Mouse (Mus musculus) neural tube, embryonic 13.5 days (tissue): ENCODE measurements around the gene Espnl. TPM values are rescaled to one million over a fixed set of nuclear protein-coding genes. Genes with fewer than 3 reads are reported as not detected.
A peak's percentile ranks its signal among the peaks of the same experiment; 100 is the strongest.

Source experiments
- ATAC-seq: fragments of 200-750 bp; cut with Nextera tagmentation; 2 replicates; pipeline ENCODE4 v1.8.0; 2017; ENCODE audit warnings: low read depth, mild to moderate bottlenecking, moderate TSS enrichment, moderate library complexity
- H3K27ac ChIP-seq: fragments of 300-500 bp; sonication (generic); replicated peaks from 2 replicates; pipeline ENCODE4 v1.5.1; 2015; ENCODE audit warnings: moderate library complexity, mild to moderate bottlenecking, inconsistent platforms
- H3K27me3 ChIP-seq: fragments of 300-500 bp; sonication (generic); 2 replicates; pipeline ENCODE4 v1.6.1; 2015; ENCODE audit warnings: mild to moderate bottlenecking, inconsistent platforms
- H3K36me3 ChIP-seq: fragments of 300-500 bp; sonication (generic); 2 replicates; pipeline ENCODE4 v1.6.1; 2015; ENCODE audit warnings: mild to moderate bottlenecking, inconsistent platforms
- H3K4me1 ChIP-seq: fragments of 300-500 bp; sonication (generic); replicated peaks from 2 replicates; pipeline ENCODE4 v1.6.1; 2015; ENCODE audit warnings: inconsistent platforms
- H3K4me2 ChIP-seq: fragments of 300-500 bp; sonication (generic); 2 replicates; pipeline ENCODE4 v1.6.1; 2015; ENCODE audit warnings: inconsistent platforms, mild to moderate bottlenecking, moderate library complexity
- H3K4me3 ChIP-seq: fragments of 300-500 bp; sonication (generic); 2 replicates; pipeline ENCODE4 v1.5.1; 2015; ENCODE audit warnings: mild to moderate bottlenecking, inconsistent platforms
- H3K9ac ChIP-seq: fragments of 300-500 bp; sonication (generic); 2 replicates; pipeline ENCODE4 v1.6.1; 2015; ENCODE audit warnings: moderate library complexity, mild to moderate bottlenecking, inconsistent platforms
- H3K9me3 ChIP-seq: fragments of 300-500 bp; sonication (generic); 2 replicates; pipeline ENCODE4 v1.6.1; 2016; ENCODE audit warnings: inconsistent platforms
- WGBS: fragments of 180-500 bp; shearing (Covaris S2); methylation state at CpG from one replicate; pipeline ENCODE4 v1.1.7; 2015; 5-methylcytosine and 5-hydroxymethylcytosine counted together
- polyA plus RNA-seq: library from polyadenylated mRNA; unstranded; fragments of >200 nt; fragmentation: Nextera tagmentation; extraction: Ambion mirVana; gene quantifications from 2 replicates; pipeline ENCODE4 v1.2.1, GENCODE M21; 2015

Gene Espnl
- polyA plus RNA-seq, 1 experiment from 2014 or later, result 0.24 TPM

DNA sequence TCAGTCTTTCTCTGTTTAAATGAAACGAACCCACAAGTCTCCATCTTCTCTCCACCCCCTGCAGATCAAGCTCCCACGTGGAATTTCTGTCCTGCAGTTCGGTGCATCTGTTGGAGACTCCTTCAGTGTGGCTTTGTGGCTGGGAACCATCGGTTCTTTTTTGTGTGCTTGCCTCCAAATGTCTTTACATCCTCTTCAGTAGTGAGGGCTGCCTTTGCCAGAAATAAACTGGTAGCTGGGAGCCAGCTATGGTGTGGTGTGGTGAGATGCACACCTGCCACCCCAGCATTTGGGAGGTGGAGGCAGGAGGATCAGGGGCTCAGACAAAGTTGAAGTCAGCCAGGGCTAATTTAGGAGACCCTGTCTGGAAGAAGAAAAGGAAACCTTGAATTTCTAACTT, 10.2 kb downstream of the Espnl start:
- Histone ChIP-seq H3K4me2 (no peak overlapping the region), H3K4me3 (no peak overlapping the region), H3K27me3 (no peaks in the 10 kb centered on the region), H3K4me1 (no peaks in the 10 kb centered on the region; the same call in 1 of the 2 replicates), H3K27ac (no peak overlapping the region; the same call in 1 of the 2 replicates), H3K9ac (no peak overlapping the region), H3K36me3 (no peaks in the 10 kb centered on the region), H3K9me3 (no peaks in the 10 kb centered on the region)
- 63% methylated on average over 4 of the region's 4 CpGs for WGBS
- ATAC-seq, result no peak

DNA sequence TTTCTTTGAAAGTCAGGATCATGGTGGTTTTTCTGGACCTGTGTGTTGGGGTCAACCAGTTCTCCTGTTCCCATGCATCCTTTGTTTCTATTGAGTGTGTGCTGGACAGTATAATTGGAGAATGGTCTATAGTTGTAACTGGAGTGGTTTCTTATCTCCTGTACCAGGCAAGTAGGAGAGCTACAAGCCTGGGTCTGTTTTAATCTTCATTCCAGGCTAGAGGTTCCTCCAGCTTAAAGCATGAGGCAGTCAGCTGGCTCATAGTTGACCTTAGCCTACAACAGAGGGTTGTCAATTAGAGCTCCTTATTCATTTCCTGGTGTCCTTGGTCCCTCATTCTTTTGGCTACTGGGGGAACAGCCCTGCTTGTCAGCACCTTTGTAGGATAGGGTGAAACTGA, 11.7 kb downstream of the Espnl start:
- Histone ChIP-seq H3K27ac (no peak overlapping the region), H3K36me3 (no peaks in the 10 kb centered on the region), H3K4me1 (no peaks in the 10 kb centered on the region; the same call in 1 of the 2 replicates), H3K9me3 (no peaks in the 10 kb centered on the region), H3K4me2 (no peak overlapping the region), H3K9ac (no peak overlapping the region), H3K4me3 (no peak overlapping the region), H3K27me3 (no peaks in the 10 kb centered on the region)
- no peak for ATAC-seq

DNA sequence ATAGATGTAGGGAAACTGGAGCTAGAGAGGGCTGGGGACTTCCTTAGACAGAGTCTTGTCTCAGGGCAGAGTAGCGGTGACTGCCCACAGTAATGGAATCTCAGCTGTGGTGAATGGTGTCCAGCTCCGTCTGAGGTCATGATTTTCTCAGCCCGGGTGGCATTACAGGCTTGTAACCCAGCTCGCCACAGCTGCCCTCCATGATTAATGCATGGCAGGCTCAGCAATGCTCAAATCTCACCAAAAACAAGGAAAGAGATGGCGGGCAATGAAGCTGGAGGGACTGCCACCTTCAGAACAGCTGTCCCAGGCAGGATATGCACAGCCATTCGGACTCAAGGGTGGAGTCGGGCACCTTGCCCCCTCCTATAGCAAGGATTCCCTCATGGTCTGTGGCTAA, 15.5 kb downstream of the Espnl start:
- ATAC-seq, result no peak
- Histone ChIP-seq H3K9me3 (no peaks in the 10 kb centered on the region), H3K4me1 (no peaks in the 10 kb centered on the region), H3K27ac (no peak overlapping the region), H3K27me3 (peaks cover 7% of the 10 kb centered on the region; the same call in 1 of the 2 replicates), H3K36me3 (no peaks in the 10 kb centered on the region), H3K4me2 (no peak overlapping the region), H3K4me3 (no peak overlapping the region), H3K9ac (no peak overlapping the region)
- WGBS, result 84% methylated on average over 7 of the region's 7 CpGs

DNA sequence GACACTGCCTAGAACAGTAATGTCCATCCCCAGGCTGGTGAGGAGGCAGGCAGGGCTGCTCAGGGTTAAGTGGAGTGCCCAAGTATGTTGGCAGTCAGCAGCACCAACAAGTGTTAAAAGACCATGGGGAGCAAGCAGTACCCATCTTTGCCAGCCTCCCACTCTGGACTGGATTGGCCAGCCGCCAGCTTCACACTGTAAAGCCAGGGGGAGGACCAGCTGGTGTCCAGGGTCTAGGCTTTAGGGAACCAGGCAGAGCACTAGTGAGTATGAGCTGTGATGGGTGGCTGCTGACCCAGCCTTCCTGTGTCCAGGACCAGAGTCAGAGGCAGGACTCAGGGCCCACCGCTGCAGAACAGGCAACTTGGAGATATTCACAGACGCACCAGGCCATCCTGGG, 22.1 kb downstream of the Espnl start:
- H3K27me3 ChIP-seq, result peaks cover 51% of the 10 kb centered on the region
- H3K4me2 ChIP-seq, result no peak overlapping the region
- 82% methylated on average over 3 of the region's 3 CpGs for WGBS

DNA sequence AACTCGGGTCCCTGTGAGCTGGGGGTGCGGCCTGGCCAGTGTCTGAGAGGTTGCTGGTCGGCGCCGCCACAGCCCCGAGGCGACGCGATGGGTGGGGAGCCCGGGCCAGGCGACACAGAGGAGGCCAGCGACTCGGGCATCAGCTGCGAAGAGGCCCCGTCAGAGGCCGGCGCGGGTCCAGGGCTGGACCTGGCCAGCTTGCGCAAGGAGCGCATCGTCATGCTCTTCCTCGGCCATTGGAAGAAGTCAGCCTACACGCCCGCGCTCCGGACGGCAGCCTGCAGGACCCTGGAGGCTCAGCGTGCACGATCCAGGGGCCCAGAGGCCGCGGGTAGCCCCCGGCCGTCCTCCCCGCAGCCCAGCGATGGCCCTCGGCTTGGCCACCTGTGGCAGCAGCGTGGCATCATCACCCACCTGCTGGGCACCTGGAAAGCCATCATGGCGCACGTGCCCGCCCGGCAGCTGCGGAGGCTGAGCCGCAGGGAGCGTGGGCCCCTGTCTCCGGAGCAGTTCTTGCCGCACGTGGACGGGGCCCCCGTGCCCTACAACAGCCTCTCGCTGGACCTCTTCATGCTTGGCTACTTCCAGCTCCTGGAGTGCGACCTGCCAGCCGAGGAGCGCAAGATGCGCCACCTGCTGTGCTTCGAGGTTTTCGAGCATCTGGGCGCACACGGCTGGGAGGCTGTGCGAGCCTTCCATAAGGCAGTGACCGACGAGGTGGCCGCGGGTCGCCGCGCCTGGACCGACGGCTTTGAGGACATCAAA, 23.2 kb downstream of the Espnl start:
- H3K4me2 ChIP-seq, result peak overlapping the region; percentile 55
- H3K9ac ChIP-seq, result no peak overlapping the region
- 2% methylated on average over 68 of the region's 68 CpGs for WGBS
- H3K4me3 ChIP-seq, result peak overlapping the region; percentile 32
- peak; percentile 38; the same call in 1 of the 2 replicates for ATAC-seq
- H3K4me1 ChIP-seq, result peaks cover 18% of the 10 kb centered on the region
- no peak overlapping the region for H3K27ac ChIP-seq
- no peaks in the 10 kb centered on the region for H3K36me3 ChIP-seq
- no peaks in the 10 kb centered on the region for H3K9me3 ChIP-seq
- H3K27me3 ChIP-seq, result peaks cover 51% of the 10 kb centered on the region

More for the DNA sequence above, 22.1 kb downstream of the Espnl start:
- Histone ChIP-seq H3K4me3 (no peak overlapping the region), H3K27ac (no peak overlapping the region), H3K36me3 (no peaks in the 10 kb centered on the region), H3K9ac (no peak overlapping the region), H3K9me3 (no peaks in the 10 kb centered on the region), H3K4me1 (peaks cover 18% of the 10 kb centered on the region)
- ATAC-seq, result no peak

DNA sequence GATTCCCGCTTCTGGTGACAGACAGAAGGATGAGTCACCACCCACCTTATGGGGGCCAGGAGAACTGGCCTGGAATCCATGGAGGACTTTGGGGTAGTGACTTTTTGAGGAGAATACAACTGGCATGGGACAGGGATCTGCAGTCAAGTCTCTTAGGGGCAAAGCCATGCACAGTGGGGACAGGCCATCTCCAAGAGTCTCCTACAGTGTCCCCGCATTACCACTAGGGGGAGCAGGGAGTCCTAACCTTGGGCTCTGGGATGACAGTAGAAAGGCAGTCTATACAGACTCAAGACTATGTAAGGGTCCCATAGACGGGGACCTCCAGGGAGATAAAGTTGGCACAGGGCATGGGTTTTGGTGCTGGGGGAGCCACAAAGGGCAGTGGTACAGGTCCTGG, 25.0 kb downstream of the Espnl start:
- 34% methylated on average over 3 of the region's 3 CpGs for WGBS
- Histone ChIP-seq H3K27ac (no peak overlapping the region), H3K9me3 (no peaks in the 10 kb centered on the region), H3K4me3 (no peak overlapping the region), H3K36me3 (no peaks in the 10 kb centered on the region), H3K4me2 (no peak overlapping the region), H3K27me3 (peaks cover 48% of the 10 kb centered on the region), H3K9ac (no peak overlapping the region), H3K4me1 (peaks cover 18% of the 10 kb centered on the region)
- peak; percentile 67 for ATAC-seq

DNA sequence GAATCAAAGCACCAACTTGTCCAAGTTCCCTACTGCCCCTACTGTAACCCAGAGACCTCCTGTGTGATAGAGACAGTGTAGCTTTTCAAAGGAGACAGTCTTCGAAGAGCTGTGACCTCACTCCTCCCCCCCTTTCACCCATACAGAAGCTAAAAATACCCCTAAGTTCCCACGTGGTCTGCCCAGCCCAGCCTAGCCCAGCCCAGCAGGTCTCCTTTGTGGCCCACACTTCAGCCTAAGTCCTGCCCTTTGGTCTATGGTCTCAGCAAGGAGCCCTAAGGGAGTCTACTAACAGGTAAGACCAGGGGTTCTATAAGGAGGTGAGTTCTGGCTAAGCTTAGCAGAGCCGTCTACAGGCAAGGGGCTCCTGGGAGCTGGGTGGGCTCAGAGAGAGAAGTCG, 29.0 kb downstream of the Espnl start, which contains the start of gene Klhl30:
TSS of gene Klhl30 (plus strand) at position 176 of the 400 bp plus-strand sequence.
- no peaks in the 10 kb centered on the region for H3K36me3 ChIP-seq
- no peak within 1 kb of the TSS for H3K4me2 ChIP-seq
- no peak within 1 kb of the TSS for H3K9ac ChIP-seq
- WGBS, result 65% methylated on average over 4 of the region's 4 CpGs
- H3K4me3 ChIP-seq, result no peak within 1 kb of the TSS
- H3K27ac ChIP-seq, result no peak within 1 kb of the TSS
- H3K27me3 ChIP-seq, result peaks cover 9% of the 10 kb centered on the region
- no peak for ATAC-seq
- H3K9me3 ChIP-seq, result no peaks in the 10 kb centered on the region
- H3K4me1 ChIP-seq, result no peaks in the 10 kb centered on the region

DNA sequence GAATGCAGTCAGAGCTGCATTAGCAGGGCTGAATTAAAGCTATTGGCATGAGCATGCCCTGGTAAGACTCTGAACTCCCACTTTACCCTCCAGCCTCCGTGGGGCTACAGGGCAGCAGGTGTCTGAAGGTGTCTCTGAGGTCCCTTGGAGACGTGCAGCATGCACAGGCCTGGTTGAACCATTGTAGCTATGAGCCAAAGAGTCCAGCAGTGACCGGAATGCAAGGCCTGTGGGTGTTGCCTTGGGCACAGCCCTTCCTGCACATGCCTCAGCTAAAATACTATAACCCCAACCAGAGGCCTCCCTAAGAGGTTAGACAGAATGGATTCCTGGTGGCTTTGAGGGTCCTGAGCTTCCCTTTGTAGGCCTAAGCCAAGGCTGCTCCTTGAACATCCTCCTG, 29.4 kb downstream of the Espnl start:
- H3K4me1 ChIP-seq, result no peaks in the 10 kb centered on the region
- H3K36me3 ChIP-seq, result no peaks in the 10 kb centered on the region
- WGBS, result 85% methylated on average over 3 of the region's 3 CpGs
- ATAC-seq, result no peak
- no peak overlapping the region for H3K4me3 ChIP-seq
- peaks cover 5% of the 10 kb centered on the region for H3K27me3 ChIP-seq
- H3K9ac ChIP-seq, result no peak overlapping the region
- no peak overlapping the region for H3K4me2 ChIP-seq
- H3K9me3 ChIP-seq, result no peaks in the 10 kb centered on the region
- no peak overlapping the region for H3K27ac ChIP-seq

DNA sequence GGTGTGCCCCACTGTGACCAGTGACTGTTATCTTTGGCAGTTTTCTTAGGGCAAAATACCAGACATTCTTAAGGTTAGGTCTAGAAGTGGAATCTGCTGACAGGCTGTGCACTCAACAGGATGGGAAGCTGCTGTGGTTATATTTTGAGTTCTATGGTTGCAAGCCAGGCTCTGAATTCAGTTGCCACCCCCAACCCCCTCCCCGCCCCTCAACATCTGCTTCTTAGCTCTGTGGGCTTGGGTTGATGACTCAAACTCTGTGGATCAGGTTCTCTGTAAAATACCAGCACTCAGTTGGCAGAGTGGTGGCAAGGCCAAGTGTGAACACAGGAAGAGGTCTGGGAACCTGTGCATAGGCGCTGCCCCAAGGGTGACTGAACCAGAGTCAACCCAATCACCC, 30.4 kb downstream of the Espnl start:
- WGBS, result 88% methylated on average over 2 of the region's 2 CpGs

DNA sequence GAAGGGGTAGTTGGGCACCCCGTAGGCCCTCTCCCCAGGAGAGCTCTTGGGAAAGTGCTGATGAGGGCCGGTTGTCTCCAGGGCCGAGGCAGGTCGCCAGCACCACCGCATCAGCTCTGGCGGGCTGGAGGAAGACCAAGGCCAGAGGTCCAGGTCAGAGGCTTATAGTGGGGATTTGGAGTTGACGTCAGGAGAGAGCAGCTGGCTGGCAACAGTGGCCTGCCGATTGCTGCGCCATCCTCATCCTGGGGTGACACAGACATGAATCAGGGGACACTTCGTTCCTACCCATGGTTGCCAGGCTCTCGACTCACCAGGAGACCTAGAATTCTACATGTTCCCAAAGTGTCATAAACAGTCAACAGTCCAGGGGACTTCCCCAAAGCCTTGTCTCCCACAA, 34.2 kb downstream of the Espnl start:
- H3K9me3 ChIP-seq, result no peaks in the 10 kb centered on the region
- WGBS, result 86% methylated on average over 11 of the region's 11 CpGs
- H3K4me3 ChIP-seq, result no peak overlapping the region
- H3K27me3 ChIP-seq, result no peaks in the 10 kb centered on the region
- ATAC-seq, result no peak
- no peak overlapping the region for H3K4me2 ChIP-seq
- H3K27ac ChIP-seq, result no peak overlapping the region
- H3K4me1 ChIP-seq, result no peaks in the 10 kb centered on the region
- H3K36me3 ChIP-seq, result no peaks in the 10 kb centered on the region
- no peak overlapping the region for H3K9ac ChIP-seq

More for the DNA sequence above, 30.4 kb downstream of the Espnl start:
- Histone ChIP-seq H3K9ac (no peak overlapping the region), H3K9me3 (no peaks in the 10 kb centered on the region), H3K4me2 (no peak overlapping the region), H3K36me3 (no peaks in the 10 kb centered on the region), H3K27me3 (no peaks in the 10 kb centered on the region), H3K4me3 (no peak overlapping the region), H3K27ac (no peak overlapping the region), H3K4me1 (no peaks in the 10 kb centered on the region)
- no peak for ATAC-seq

DNA sequence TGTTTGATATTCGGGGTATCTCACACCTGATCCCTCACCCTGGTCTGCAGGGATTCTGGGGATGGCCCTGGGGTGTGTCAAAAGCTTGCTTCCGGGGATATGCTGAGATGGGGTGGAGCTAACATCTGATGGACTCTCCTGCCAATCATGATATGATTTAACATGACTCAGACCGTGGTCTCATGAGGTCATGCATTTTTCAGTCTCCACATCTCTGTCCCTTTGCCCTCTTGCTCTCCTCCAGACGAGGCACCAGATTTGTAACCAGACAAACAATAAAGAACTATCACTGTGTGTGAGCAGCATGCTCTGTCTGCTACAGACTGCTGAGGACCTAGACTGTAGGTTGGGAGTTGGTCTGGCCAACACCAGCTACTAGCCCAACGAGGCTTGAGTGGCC, 40.2 kb downstream of the Espnl start:
- Histone ChIP-seq H3K27ac (no peak overlapping the region), H3K27me3 (peaks cover 20% of the 10 kb centered on the region), H3K9ac (no peak overlapping the region), H3K4me3 (no peak overlapping the region), H3K9me3 (peaks cover 5% of the 10 kb centered on the region), H3K4me2 (no peak overlapping the region), H3K36me3 (no peaks in the 10 kb centered on the region), H3K4me1 (peaks cover 11% of the 10 kb centered on the region)
- 81% methylated on average over 5 of the region's 5 CpGs for WGBS
- no peak for ATAC-seq

DNA sequence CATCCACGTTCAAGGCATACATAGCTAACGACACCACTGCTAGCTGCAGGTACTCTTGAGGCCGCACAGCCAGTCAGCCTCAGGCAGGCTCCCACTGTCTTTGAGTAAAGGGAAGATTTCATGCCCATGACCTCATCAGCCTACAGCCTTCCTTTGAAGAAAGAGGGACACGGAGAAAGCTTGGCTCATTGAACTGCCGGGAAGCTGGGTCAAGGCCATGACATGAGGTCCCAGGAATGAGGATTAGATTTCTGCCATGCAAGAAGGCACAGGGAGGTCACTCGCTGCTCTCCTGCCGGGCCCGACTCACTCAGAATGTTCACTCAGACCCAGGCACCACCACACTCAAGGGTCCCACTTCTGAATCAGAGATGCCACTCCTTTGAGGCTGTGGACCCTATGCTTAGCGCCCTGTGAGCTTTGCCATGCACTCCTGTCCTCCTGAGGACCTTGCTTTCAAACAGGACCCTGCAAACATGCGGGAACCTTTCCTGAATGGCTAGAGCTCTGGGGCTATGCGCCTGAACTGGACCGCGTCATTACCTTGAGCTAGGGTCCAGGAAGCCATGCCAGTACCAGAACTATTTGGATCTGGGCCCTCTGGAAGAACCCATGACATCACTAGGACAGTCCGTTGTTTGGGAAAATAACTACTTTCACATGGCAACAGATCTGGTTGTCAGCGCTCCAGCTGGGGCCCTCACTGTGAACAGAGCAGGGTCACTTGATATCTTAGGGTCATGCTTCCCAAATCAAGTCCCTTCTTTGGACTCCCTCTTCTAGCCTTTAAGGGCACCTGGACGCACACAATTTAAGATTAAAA, 43.2 kb downstream of the Espnl start:
- Histone ChIP-seq H3K27me3 (peaks cover 32% of the 10 kb centered on the region), H3K4me3 (no peak overlapping the region), H3K36me3 (peaks cover 3% of the 10 kb centered on the region; the same call in 1 of the 2 replicates), H3K27ac (no peak overlapping the region), H3K4me1 (peaks cover 11% of the 10 kb centered on the region), H3K9ac (no peak overlapping the region), H3K4me2 (no peak overlapping the region), H3K9me3 (peaks cover 5% of the 10 kb centered on the region)
- 93% methylated on average over 16 of the region's 16 CpGs for WGBS
- ATAC-seq, result no peak
